Mouse (Mus musculus) cortical plate, adult 2 months (tissue): ENCODE data around the gene Aqp7.

ENCODE experiments used
- CTCF ChIP-seq: fragments of 200-500 bp; IDR thresholded peaks from 2 replicates; pipeline ENCODE4 v1.5.1; 2011; ENCODE audit warnings: mild to moderate bottlenecking, control low read depth, low read length; ENCODE audit not compliant: insufficient read depth; ENCODE audit errors: extremely low read depth
- POLR2A ChIP-seq: fragments of 200-500 bp; IDR thresholded peaks from 2 replicates; pipeline ENCODE4 v1.6.1; 2011; ENCODE audit warnings: mild to moderate bottlenecking, low read length, control low read depth; ENCODE audit not compliant: insufficient read depth; ENCODE audit errors: extremely low read depth

- TF ChIP-seq CTCF (no peak), POLR2A (no peak)
These were observed 7.0 kb downstream of the Aqp7 start for GRCm38 (mm10) chr4:41040983-41041382.
